Mouse (Mus musculus) heart, postnatal 0 days (tissue): ENCODE data around the gene Mark2. TPM values are rescaled to one million over a fixed set of nuclear protein-coding genes. Genes with fewer than 3 reads are reported as not detected.

Experiments
- ATAC-seq: fragments of 200-750 bp; cut with Nextera tagmentation; 2 replicates; pipeline ENCODE4 v1.8.0; 2017; ENCODE audit warnings: low read depth, moderate number of reproducible peaks, moderate library complexity; ENCODE audit not compliant: insufficient read depth
- DNase-seq: peaks from one replicate; pipeline ENCODE4 v3.0.0-alpha.2; 2016; ENCODE audit warnings: low spot score
- H3K27ac ChIP-seq: fragments of 300-500 bp; sonication (generic); 2 replicates; pipeline ENCODE4 v1.5.1; 2014; ENCODE audit warnings: low read depth, mild to moderate bottlenecking
- H3K27me3 ChIP-seq: fragments of 300-500 bp; sonication (generic); 2 replicates; pipeline ENCODE4 v1.6.1; 2014; ENCODE audit warnings: low read length, mixed read lengths; ENCODE audit not compliant: control insufficient read depth, insufficient read depth
- H3K36me3 ChIP-seq: fragments of 300-500 bp; sonication (generic); replicated peaks from 2 replicates; pipeline ENCODE4 v1.6.1; 2014; ENCODE audit warnings: low read length, mixed read lengths; ENCODE audit not compliant: control insufficient read depth, insufficient read depth
- H3K4me1 ChIP-seq: fragments of 300-500 bp; sonication (generic); 2 replicates; pipeline ENCODE4 v1.6.1; 2014; ENCODE audit warnings: antibody characterized with exemption; ENCODE audit not compliant: control insufficient read depth, insufficient read depth
- H3K4me2 ChIP-seq: fragments of 300-500 bp; sonication (generic); 2 replicates; pipeline ENCODE4 v1.6.1; 2014; ENCODE audit warnings: low read depth, mild to moderate bottlenecking, low read length, moderate library complexity
- H3K4me3 ChIP-seq: fragments of 300-500 bp; sonication (generic); 2 replicates; pipeline ENCODE4 v1.5.1; 2014; ENCODE audit warnings: low read depth, low read length
- H3K9ac ChIP-seq: fragments of 300-500 bp; sonication (generic); replicated peaks from 2 replicates; pipeline ENCODE4 v1.6.1; 2014; ENCODE audit warnings: low read depth, low read length, mixed read lengths
- H3K9me3 ChIP-seq: fragments of 300-500 bp; sonication (generic); replicated peaks from 2 replicates; pipeline ENCODE4 v1.6.1; 2016; ENCODE audit warnings: low read length; ENCODE audit not compliant: control insufficient read depth
- CTCF ChIP-seq: IDR thresholded peaks from 2 replicates; pipeline ENCODE4 v1.5.1; 2016; ENCODE audit warnings: antibody characterized with exemption, control low read depth, low read depth
- EP300 ChIP-seq: IDR thresholded peaks from 2 replicates; pipeline ENCODE4 v1.6.1; 2016; ENCODE audit warnings: antibody characterized with exemption, low read depth
- WGBS: fragments of 180-500 bp; shearing (Covaris S2); extraction: QIAGEN DNeasy Blood & Tissue Kit; methylation state at CpG from one replicate; pipeline ENCODE4 v1.1.7; 2014; 5-methylcytosine and 5-hydroxymethylcytosine counted together
- polyA plus RNA-seq: library from polyadenylated mRNA; unstranded; fragments of >200 nt; fragmentation: Nextera tagmentation; extraction: Ambion mirVana; gene quantifications from 2 replicates; pipeline ENCODE4 v1.2.1, GENCODE M21; 2015
- total RNA-seq: library from RNA; depleted of rRNA; stranded (reverse); fragments of >200 nt; gene quantifications from 2 replicates; pipeline ENCODE4 v1.2.3, GENCODE M21; 2014; ENCODE audit warnings: low replicate concordance

Gene Mark2
- total and polyA plus RNA-seq, 2 experiments from 2014 or later: 17.8 to 35.2 TPM

DNA sequence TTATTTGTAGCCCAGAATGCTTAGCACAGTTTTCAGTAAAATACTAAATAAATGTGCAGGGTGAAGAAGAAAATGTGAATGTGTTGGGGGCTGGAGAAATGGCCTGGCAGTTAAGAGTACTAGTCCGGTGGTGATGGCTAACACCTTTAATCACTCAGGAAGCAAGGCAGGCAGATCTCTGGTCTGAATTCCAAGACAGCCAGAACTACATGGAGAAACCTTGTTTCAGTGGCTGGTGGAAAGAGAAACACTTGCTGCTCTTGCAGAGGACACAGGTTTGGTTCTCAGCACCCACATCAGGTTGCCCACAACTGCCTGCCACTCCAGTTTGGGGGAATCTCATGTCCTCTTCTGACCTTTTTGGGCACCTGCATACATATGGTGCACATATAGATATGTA lies 41.6 kb downstream of the Mark2 start:
- TF ChIP-seq CTCF: no peak
- TF ChIP-seq EP300: no peak
- 94% methylated on average over 1 of the region's 1 CpGs for WGBS
- no peak for DNase-seq
- no peak overlapping the region for H3K4me2 ChIP-seq
- no peak overlapping the region for H3K27ac ChIP-seq
- no peaks in the 10 kb centered on the region for H3K36me3 ChIP-seq
- ATAC-seq: no peak
- H3K9ac ChIP-seq: no peak overlapping the region
- no peaks in the 10 kb centered on the region for H3K9me3 ChIP-seq
- no peak overlapping the region for H3K4me3 ChIP-seq
- peaks cover 13% of the 10 kb centered on the region for H3K4me1 ChIP-seq
- H3K27me3 ChIP-seq: no peaks in the 10 kb centered on the region

DNA sequence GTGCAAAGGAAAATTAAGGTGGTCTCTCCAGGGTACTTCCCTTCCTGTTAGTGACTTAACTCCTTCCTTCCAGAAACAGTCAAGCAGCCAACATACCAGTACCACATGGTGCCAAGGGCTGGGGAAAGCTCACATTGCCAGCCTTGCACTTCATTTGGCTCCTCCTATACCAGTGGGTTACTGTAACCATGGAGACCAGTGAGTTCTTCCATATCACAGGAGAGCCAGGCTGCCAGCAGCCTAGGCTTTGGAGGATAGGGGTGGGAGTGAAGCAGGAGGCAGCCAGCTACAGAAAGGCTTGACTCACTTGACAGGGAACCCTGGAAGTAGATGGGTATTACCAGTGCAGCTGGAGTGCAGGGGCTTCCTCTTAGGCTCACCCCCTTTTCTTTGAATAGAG lies 42.6 kb downstream of the Mark2 start:
- no peak overlapping the region for H3K27ac ChIP-seq

GRCm38 (mm10) chr19:7295959-7296358 lies 45.7 kb downstream of the Mark2 start:
- Histone ChIP-seq H3K27me3 (no peaks in the 10 kb centered on the region), H3K4me1 (peaks cover 37% of the 10 kb centered on the region), H3K9me3 (no peaks in the 10 kb centered on the region), H3K36me3 (no peaks in the 10 kb centered on the region), H3K9ac (no peak overlapping the region), H3K4me2 (no peak overlapping the region), H3K4me3 (no peak overlapping the region), H3K27ac (peak overlapping the region; percentile 40; the same call in 1 of the 2 replicates)
- no peak for TF ChIP-seq EP300
- no peak for TF ChIP-seq CTCF
- ATAC-seq (no peak), DNase-seq (no peak)
- WGBS: 87% methylated on average over 4 of the region's 4 CpGs

More for the DNA sequence above, 42.6 kb downstream of the Mark2 start:
- no peaks in the 10 kb centered on the region for H3K9me3 ChIP-seq
- no peak overlapping the region for H3K4me2 ChIP-seq
- no peak overlapping the region for H3K4me3 ChIP-seq
- no peak for TF ChIP-seq CTCF
- no peak for TF ChIP-seq EP300
- H3K4me1 ChIP-seq: peaks cover 24% of the 10 kb centered on the region
- no peaks in the 10 kb centered on the region for H3K36me3 ChIP-seq
- H3K27me3 ChIP-seq: no peaks in the 10 kb centered on the region
- H3K9ac ChIP-seq: no peak overlapping the region
- DNase-seq (no peak), ATAC-seq (peak; percentile 56; the same call in 1 of the 2 replicates)

GRCm38 (mm10) chr19:7295071-7295658 lies 46.5 kb downstream of the Mark2 start:
- DNase-seq: no peak
- 45% methylated on average over 15 of the region's 15 CpGs for whole genome bisulfite sequencing
- ATAC-seq: no peak

DNA sequence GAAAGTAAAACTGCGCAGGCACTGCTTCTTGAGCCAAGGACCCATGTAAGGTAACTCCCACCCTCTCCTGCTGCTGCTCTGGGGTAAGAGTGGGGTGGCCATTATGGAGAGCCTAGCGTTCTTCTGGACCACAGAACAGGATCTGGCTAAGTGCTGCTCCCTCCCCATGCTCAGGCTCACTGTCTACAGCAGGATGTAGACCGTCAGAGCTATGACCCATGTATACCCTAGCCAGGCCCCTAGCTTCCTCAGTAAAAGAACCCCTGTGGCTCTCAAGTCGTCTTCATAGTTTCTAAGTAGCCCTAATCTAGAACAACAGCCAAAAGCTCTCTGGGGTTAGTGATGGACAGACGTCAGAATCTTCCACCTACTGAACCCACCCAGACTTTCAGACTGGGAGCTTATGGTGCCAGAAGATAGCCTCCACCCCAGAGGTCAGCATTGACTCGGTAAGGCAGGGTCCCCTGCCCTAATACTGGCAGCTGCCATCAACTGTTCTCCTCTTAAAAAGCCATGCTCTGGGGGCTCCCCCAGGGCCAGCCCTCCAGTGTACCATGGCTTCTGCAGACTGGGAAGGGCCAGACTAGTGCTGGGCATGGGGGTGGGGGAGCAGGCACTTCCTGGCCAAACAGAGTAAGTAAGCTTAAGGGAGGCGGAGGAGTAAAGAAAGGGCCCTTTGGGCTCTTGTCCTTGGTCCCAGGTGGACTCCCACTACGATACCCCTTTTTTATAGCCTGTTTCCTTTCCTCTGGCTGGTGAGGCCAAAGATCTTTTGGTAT lies 47.4 kb downstream of the Mark2 start:
- H3K4me2 ChIP-seq: peak overlapping the region; percentile 30; the same call in 1 of the 2 replicates
- no peak overlapping the region; the same call in 1 of the 2 replicates for H3K9ac ChIP-seq
- no peaks in the 10 kb centered on the region for H3K27me3 ChIP-seq
- peaks cover 41% of the 10 kb centered on the region for H3K4me1 ChIP-seq
- ATAC-seq (no peak), DNase-seq (no peak)
- no peaks in the 10 kb centered on the region for H3K9me3 ChIP-seq
- TF ChIP-seq EP300 (no peak), CTCF (no peak)
- peak overlapping the region; percentile 40 for H3K27ac ChIP-seq
- H3K4me3 ChIP-seq: peak overlapping the region; percentile 22; the same call in 1 of the 2 replicates
- 62% methylated on average over 8 of the region's 8 CpGs for WGBS
- peaks cover 13% of the 10 kb centered on the region for H3K36me3 ChIP-seq

More at GRCm38 (mm10) chr19:7295071-7295658, 46.5 kb downstream of the Mark2 start:
- peaks cover 37% of the 10 kb centered on the region for H3K4me1 ChIP-seq
- H3K9ac ChIP-seq: peak overlapping the region; percentile 36; the same call in 1 of the 2 replicates
- no peaks in the 10 kb centered on the region for H3K27me3 ChIP-seq
- peak overlapping the region; percentile 22; the same call in 1 of the 2 replicates for H3K4me3 ChIP-seq
- peaks cover 5% of the 10 kb centered on the region; the same call in 1 of the 2 replicates for H3K36me3 ChIP-seq
- peak overlapping the region; percentile 30; the same call in 1 of the 2 replicates for H3K4me2 ChIP-seq
- no peaks in the 10 kb centered on the region for H3K9me3 ChIP-seq
- H3K27ac ChIP-seq: peak overlapping the region; percentile 40
- no peak for TF ChIP-seq CTCF
- TF ChIP-seq EP300: no peak
